Mouse (Mus musculus): ENCODE results near the gene Tmem94. TPM values are rescaled to one million over a fixed set of nuclear protein-coding genes. Genes with fewer than 3 reads are reported as not detected.
A peak's percentile ranks its signal among the peaks of the same experiment; 100 is the strongest.
"Not testable (repeated sequence)": the region's sequence is repeated elsewhere in the genome, so short reads cannot be mapped to it uniquely, and the experiment has no call there.

Gene Tmem94
- total RNA-seq (2021): 10 to 100 TPM; 37.8 to 42.3 TPM
- long read RNA-seq, experiment 1, partial matches to known transcripts: 5 of 7 reads
- long read RNA-seq, experiment 1, other reads (novel, unspliced or antisense): 2 of 7 reads
- long read RNA-seq, experiment 2, partial matches to known transcripts: 5 of 7 reads
- long read RNA-seq, experiment 2, other reads (novel, unspliced or antisense): 2 of 7 reads

GRCm38 (mm10) chr11:115765103-115765606, at the start of gene Tmem94:
Gene Tmem94, plus strand, starts transcription at chr11:115765433.
- peak; percentile 99 for DNase-seq (ENCODE audit: low spot score in 2 of 2)

- no peak for DNase-seq (ENCODE audit: low spot score in 2 of 2)
Measured at GRCm38 (mm10) chr11:115716410-115717338, 48.6 kb upstream of the Tmem94 start.

GRCm38 (mm10) chr11:115717660-115718390, 47.4 kb upstream of the Tmem94 start:
- no peak for DNase-seq (ENCODE audit: low spot score in 2 of 2)

GRCm38 (mm10) chr11:115722638-115723037, 42.6 kb upstream of the Tmem94 start:
- DNase-seq (ENCODE audit: low spot score in 2 of 2): peak; percentile 79 to 80

DNA sequence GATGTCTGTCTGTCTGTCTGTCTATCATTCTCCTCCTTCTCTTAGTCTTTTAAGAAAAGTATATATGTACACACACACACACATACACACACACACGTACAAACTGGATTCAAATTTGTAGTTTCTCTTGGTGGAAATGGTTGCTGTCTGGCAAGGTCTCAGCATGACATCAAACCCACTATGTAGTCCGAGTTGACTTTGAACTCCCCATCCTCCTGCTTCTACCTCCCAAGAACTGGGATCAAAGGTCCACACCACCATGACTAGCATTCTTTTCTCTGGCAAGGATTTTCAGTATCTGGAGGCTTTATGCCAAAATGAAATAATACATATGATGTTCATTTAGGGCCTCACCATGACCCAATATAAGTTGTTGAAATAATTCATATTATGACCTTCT, 42.0 kb upstream of the Tmem94 start:
- no peak for DNase-seq (ENCODE audit: low spot score in 2 of 2)

GRCm38 (mm10) chr11:115734041-115734686, 31.1 kb upstream of the Tmem94 start:
- DNase-seq (ENCODE audit: low spot score in 2 of 2): no peak

DNA sequence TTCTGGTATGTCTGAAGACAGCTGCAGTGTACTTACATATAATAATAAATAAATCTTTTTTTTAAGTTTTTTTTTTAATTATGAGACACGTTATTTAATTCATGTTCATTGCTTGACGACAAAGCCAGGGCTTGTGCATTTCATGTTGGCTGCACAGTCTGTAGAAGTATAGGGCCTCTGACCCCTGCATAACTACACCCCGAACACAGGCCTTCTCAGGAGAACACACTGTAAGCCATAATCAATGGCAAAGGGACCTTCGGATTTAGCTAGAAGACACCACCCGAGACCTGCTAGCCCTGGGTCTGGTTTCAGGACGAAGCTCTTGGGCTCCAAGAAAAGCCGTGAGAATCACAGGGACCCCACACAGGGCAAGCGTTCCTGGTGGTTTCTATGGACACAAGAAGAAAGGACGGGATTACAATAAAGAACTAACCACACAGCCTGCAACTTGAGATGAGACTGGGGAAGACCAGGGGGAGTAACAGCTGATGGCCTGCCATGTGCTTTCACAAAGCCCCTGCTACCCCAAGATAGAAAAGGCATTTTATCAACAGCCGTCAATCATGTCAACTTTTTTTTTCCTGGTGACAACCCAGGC, 27.5 kb upstream of the Tmem94 start:
- no peak for DNase-seq (ENCODE audit: low spot score in 2 of 2)

GRCm38 (mm10) chr11:115738275-115738885, 26.9 kb upstream of the Tmem94 start:
- DNase-seq (ENCODE audit: low spot score in 2 of 2): no peak

GRCm38 (mm10) chr11:115741070-115741469, 24.2 kb upstream of the Tmem94 start:
- no peak for DNase-seq (ENCODE audit: low spot score in 2 of 2)

DNA sequence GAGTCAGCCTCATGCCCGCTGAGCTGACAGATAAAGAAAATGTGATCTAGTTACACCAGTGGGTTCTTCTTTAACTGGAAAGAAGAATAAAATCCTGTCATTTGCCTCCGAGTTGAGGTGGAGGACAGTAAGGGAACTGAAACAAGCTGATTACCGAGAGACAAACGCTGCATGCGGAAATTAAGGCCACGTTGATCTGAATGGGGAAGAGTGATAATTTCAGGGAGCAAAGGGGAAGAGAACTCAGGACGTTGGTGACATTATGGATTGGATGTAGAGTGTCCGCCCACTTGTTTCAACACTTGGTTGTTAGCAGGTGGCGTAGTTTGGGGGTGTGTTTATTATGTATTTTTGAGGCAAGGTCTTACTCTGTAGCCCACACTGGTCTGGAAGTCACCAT, 22.3 kb upstream of the Tmem94 start:
- DNase-seq (ENCODE audit: low spot score in 2 of 2): no peak

DNA sequence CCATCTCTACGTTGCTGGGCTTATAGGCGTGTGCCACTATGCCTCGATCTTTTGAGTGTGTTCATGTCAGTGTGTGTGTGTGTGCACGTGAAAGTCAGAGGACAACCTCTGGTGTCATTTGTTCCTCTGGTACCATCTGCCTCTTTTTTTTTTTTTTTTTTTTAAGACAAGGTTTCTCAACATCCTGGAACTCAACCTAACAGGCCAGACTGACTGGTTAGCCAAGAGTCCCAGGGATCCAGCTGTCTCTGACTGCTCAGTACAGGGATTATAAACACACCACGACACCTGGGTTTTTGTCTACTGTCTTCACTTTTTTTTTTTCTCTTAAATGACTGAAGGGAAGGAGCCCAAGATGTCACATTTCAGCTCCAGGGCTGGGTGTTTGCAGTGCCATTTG, 20.8 kb upstream of the Tmem94 start:
- DNase-seq (ENCODE audit: low spot score in 2 of 2): no peak

DNA sequence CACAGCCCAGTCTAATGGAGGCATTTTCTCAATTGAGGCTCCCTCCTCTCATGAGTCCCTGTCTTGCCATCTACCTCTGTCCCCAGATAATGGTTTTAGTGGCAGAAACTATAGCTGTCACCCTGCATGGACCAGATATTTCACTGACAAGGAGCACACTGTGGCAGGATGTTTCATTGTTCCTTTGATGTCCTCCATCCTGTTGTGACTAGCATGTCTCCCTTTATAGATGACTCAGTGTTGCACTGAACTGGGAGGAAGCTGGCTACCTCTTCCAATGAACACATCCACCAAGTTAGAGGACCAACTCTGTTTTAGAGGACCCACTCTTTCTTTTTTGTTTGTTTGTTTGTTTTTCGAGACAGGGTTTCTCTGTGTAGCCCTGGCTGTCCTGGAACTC, 19.1 kb upstream of the Tmem94 start:
- DNase-seq (ENCODE audit: low spot score in 2 of 2): no peak

DNA sequence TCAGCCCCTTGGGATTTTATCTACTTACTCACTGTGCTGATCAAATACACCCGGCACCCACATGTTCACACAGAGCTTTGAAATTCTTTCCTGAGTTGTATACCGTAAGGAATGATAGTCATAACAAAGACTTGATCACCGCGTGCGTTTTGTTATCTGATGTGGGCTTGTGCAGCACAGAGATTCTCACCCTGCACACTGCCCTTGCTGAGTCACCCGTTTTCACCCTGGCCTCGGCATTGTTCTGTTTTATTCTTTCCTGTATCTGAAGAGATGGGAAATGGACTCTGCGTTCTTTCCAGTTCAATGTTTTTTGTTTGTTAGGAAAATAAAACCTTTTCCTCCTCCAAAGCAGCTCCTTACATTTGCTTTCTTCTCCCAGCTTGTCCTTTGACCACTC, 18.5 kb upstream of the Tmem94 start:
- no peak for DNase-seq (ENCODE audit: low spot score in 2 of 2)

GRCm38 (mm10) chr11:115747351-115747750, 17.9 kb upstream of the Tmem94 start:
- DNase-seq (ENCODE audit: low spot score in 2 of 2): no peak

GRCm38 (mm10) chr11:115749834-115750233, 15.4 kb upstream of the Tmem94 start:
- no peak for DNase-seq (ENCODE audit: low spot score in 2 of 2)

DNA sequence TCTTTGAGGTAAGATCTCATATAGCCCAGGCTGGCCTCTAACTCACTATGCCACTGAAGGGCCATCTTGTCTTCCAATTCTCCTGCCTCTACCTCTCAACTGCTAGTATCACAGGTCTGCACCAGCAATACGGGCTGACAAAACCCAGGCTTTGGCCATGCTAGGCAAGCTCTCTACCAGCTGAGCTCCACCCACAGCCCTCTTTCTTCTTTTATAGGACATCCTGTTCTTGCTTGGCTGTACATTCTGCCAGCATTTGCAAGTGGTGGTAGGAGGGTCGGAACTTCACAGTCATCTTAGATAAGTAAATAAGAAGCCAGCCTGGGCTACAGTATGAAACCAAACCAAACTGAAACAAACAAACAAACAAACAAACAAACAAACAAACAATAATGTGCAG, 13.5 kb upstream of the Tmem94 start:
- no peak for DNase-seq (ENCODE audit: low spot score in 2 of 2)

DNA sequence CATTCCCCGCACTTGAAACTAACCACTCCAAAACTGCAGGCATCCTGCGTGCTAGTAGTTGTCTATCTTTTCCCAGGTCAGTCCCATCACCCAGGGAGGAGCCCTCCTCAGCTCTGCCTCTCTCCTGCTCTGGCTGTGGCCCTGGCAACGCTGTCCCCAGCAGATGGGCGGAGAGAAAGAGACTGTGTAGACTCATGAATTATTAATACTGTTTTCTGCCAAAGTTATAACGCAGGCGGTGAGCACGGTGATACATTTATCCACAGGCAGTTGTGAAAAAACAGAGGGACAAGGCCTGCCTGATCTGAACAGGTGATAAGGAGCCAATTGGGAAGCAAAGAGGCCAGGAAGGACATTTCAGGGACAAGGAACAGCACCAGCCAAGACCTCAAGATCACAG, 12.6 kb upstream of the Tmem94 start:
- DNase-seq (ENCODE audit: low spot score in 2 of 2): no peak

DNA sequence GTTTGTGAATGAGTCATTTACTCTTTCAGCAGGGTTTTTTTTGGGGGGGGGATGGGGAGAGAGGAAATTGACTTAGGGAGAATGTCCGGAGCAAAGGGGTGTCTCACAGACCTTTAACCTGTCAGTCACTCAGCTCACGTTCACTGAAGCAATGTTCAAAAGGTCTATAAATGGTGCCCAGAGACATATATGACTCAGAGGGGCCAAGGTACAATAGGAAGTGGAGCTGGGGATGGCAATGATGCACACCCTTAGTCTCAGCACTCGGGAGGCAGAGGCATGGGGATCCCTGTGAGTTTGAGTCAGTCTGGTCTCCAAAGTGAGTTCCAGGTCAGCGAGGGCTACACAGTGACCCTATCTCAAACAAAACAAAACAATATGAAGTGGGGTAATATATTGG, 11.7 kb upstream of the Tmem94 start:
- no peak for DNase-seq (ENCODE audit: low spot score in 2 of 2)

GRCm38 (mm10) chr11:115762176-115762575, 3.1 kb upstream of the Tmem94 start:
- not testable (repeated sequence) for DNase-seq (ENCODE audit: low spot score in 2 of 2)

- no peak for DNase-seq (ENCODE audit: low spot score in 2 of 2)
Measured at GRCm38 (mm10) chr11:115764698-115765097, 535 bp upstream of the Tmem94 start.
